Mouse (Mus musculus): Measurements from ENCODE around the gene Gramd1b. TPM values are rescaled to one million over a fixed set of nuclear protein-coding genes. Genes with fewer than 3 reads are reported as not detected.

Gramd1b gene
- polyA plus RNA-seq, 1 experiment from 2014 or later = 4.2 TPM

DNA sequence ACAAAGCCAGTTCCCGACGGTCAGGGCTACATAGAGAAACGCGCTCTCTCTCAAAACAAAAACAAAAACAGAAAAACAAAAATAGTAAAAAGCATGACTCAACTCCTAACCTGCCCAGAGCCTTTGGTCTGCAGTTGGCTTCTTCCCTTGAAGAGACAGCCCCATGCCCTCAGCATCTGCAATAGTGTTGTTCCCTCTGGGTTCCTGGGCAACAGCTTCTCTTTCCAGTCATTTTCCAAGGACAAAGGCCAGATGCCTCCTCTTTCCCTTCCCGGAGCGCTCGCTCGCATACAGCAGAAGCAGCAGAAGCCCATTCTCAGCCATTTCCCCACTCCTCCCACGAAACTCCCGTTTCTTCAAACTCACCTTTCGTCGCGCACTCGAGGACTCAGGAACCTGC, 118.3 kb downstream of the Gramd1b start:
- no peak overlapping the region for H3K27ac ChIP-seq (ENCODE audit: low read length)
- no peaks in the 10 kb centered on the region for H3K27me3 ChIP-seq (ENCODE audit: control insufficient read depth, insufficient read depth, low read depth, low read length)
- no peaks in the 10 kb centered on the region for H3K36me3 ChIP-seq (ENCODE audit: control insufficient read depth, insufficient read depth, low read length)
- H3K9ac ChIP-seq (ENCODE audit: low read length) = no peak overlapping the region
- no peak overlapping the region for H3K4me3 ChIP-seq (ENCODE audit: low read length)
- no peak for ATAC-seq (ENCODE audit: low read depth)
- WGBS = 91% methylated on average over 14 of the region's 14 CpGs
- H3K4me1 ChIP-seq (replicated peaks; ENCODE audit: control insufficient read depth, insufficient read depth, low read length) = no peaks in the 10 kb centered on the region
- no peak overlapping the region for H3K4me2 ChIP-seq (ENCODE audit: low read depth, low read length)
- no peaks in the 10 kb centered on the region for H3K9me3 ChIP-seq (ENCODE audit: control insufficient read depth, low read length)

DNA sequence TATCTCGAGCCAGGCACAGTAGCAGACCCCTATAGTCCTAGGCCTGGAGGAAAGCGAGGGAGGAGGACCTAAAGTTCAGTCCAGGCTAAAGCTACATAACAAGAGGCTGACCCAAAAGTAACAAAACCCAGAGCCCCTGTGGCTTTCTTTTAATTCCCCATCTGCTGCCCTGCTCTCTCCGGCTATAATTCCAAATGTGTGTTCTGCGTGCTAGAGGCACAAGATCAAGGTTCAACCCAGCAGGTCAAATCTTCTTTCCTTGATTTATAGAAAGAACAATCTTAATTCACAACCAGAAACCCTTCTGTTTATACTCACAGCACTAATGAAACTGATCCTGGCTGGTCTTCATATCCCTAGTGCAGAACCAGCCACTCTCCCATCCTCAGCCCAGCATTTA, 118.9 kb downstream of the Gramd1b start:
- Histone ChIP-seq H3K4me2 (ENCODE audit: low read depth, low read length) (no peak overlapping the region), H3K27me3 (ENCODE audit: control insufficient read depth, insufficient read depth, low read depth, low read length) (no peaks in the 10 kb centered on the region), H3K27ac (ENCODE audit: low read length) (no peak overlapping the region), H3K9ac (ENCODE audit: low read length) (no peak overlapping the region), H3K36me3 (ENCODE audit: control insufficient read depth, insufficient read depth, low read length) (no peaks in the 10 kb centered on the region), H3K4me1 (replicated peaks; ENCODE audit: control insufficient read depth, insufficient read depth, low read length) (no peaks in the 10 kb centered on the region), H3K9me3 (ENCODE audit: control insufficient read depth, low read length) (no peaks in the 10 kb centered on the region), H3K4me3 (ENCODE audit: low read length) (no peak overlapping the region)
- ATAC-seq (ENCODE audit: low read depth) = no peak
- 87% methylated on average over 4 of the region's 4 CpGs for WGBS

DNA sequence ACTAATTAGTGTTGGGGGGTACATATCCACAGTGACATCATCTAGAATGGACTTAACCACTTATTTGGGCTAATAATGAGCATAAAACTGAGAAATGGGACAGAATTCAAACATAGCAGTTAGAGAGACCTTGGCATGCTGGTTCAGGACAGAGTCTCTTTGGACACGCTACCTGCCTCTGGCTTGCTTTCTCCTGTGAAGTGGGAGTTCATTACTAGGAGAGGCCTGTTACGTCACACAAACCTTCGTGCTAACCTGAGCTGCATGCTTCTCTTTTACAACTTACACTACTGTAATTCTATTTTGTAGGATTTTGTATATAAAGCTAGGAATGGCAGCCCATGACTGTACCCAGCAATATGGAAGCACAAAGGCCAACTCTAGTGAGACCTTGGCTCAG, 120.3 kb downstream of the Gramd1b start:
- Histone ChIP-seq H3K27ac (ENCODE audit: low read length) (no peak overlapping the region), H3K4me3 (ENCODE audit: low read length) (no peak overlapping the region), H3K36me3 (ENCODE audit: control insufficient read depth, insufficient read depth, low read length) (no peaks in the 10 kb centered on the region), H3K9me3 (ENCODE audit: control insufficient read depth, low read length) (no peaks in the 10 kb centered on the region), H3K9ac (ENCODE audit: low read length) (no peak overlapping the region), H3K4me2 (ENCODE audit: low read depth, low read length) (no peak overlapping the region), H3K27me3 (ENCODE audit: control insufficient read depth, insufficient read depth, low read depth, low read length) (no peaks in the 10 kb centered on the region), H3K4me1 (replicated peaks; ENCODE audit: control insufficient read depth, insufficient read depth, low read length) (no peaks in the 10 kb centered on the region)
- ATAC-seq (ENCODE audit: low read depth) = no peak
- 96% methylated on average over 3 of the region's 3 CpGs for WGBS

DNA sequence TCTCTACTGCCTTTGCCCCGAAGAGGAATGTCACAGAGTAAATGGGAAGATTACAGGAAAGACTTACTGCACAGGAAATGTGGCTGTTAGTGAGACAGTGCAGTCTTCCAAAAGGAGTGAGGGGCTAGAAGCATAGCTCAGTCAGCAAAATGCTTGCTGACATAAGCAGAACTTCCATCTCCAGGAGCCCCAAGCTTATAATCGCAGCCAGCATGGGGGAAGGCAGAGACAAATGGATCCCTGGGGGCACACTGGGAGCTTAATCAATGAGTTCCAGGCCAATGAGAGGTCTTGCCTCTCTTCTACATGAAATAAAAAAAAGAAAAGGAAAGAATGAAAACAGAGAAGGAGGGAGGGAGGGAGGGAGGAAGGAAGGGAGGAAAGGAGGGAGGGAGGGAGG, 122.1 kb downstream of the Gramd1b start:
- no peaks in the 10 kb centered on the region for H3K4me1 ChIP-seq (replicated peaks; ENCODE audit: control insufficient read depth, insufficient read depth, low read length)

DNA sequence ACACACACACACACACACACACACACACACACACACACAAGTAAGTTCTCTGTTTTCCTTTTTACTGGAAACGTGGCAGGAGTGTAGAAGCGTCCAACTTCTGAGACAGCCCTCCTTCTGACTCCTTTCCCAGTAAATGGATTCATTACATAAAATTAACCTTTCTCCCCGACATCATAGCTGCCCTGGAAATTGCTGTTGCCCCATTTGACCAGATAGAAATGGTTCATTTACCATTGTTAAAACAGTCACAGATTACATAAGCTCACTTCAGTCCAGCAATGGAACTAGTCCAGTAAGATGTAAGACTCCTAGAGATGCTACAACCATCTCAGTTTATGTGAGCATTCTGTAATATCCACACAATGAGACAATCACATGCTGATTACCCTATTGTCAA, 122.8 kb downstream of the Gramd1b start:
- H3K4me1 ChIP-seq (replicated peaks; ENCODE audit: control insufficient read depth, insufficient read depth, low read length) = no peaks in the 10 kb centered on the region
- H3K4me2 ChIP-seq (ENCODE audit: low read depth, low read length) = no peak overlapping the region
- peak overlapping the region; percentile 4; the same call in 1 of the 2 replicates for H3K27ac ChIP-seq (ENCODE audit: low read length)
- H3K27me3 ChIP-seq (ENCODE audit: control insufficient read depth, insufficient read depth, low read depth, low read length) = no peaks in the 10 kb centered on the region
- H3K9me3 ChIP-seq (ENCODE audit: control insufficient read depth, low read length) = no peaks in the 10 kb centered on the region
- H3K36me3 ChIP-seq (ENCODE audit: control insufficient read depth, insufficient read depth, low read length) = no peaks in the 10 kb centered on the region
- H3K4me3 ChIP-seq (ENCODE audit: low read length) = no peak overlapping the region
- no peak for ATAC-seq (ENCODE audit: low read depth)
- no peak overlapping the region for H3K9ac ChIP-seq (ENCODE audit: low read length)
- WGBS = 56% methylated on average over 3 of the region's 3 CpGs

More for the DNA sequence above, 122.1 kb downstream of the Gramd1b start:
- H3K4me2 ChIP-seq (ENCODE audit: low read depth, low read length) = no peak overlapping the region
- WGBS = 39% methylated on average over 2 of the region's 2 CpGs
- H3K27ac ChIP-seq (ENCODE audit: low read length) = no peak overlapping the region
- H3K36me3 ChIP-seq (ENCODE audit: control insufficient read depth, insufficient read depth, low read length) = no peaks in the 10 kb centered on the region
- no peak for ATAC-seq (ENCODE audit: low read depth)
- no peak overlapping the region for H3K4me3 ChIP-seq (ENCODE audit: low read length)
- H3K9me3 ChIP-seq (ENCODE audit: control insufficient read depth, low read length) = no peaks in the 10 kb centered on the region
- no peak overlapping the region for H3K9ac ChIP-seq (ENCODE audit: low read length)
- no peaks in the 10 kb centered on the region for H3K27me3 ChIP-seq (ENCODE audit: control insufficient read depth, insufficient read depth, low read depth, low read length)

DNA sequence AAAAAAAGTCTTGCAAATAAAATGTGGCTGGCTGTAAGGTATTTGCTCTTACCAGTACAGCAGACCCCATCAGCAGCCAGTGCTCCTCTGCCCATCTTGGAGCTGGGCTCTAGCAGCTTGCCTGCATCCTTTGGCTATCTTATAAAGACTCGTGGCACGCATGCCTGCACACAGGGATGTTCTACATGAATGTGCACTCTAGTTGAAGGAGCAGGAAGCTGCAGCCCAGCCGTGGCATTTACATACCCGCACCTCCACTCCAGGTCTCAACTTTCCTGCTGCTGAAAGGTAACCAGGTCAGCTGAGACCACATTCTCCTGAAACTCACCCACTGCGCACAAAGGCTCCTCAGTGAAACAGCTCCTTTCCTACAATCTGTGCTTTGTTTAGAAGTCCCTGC, 123.3 kb downstream of the Gramd1b start:
- Histone ChIP-seq H3K4me1 (replicated peaks; ENCODE audit: control insufficient read depth, insufficient read depth, low read length) (no peaks in the 10 kb centered on the region), H3K4me3 (ENCODE audit: low read length) (no peak overlapping the region), H3K9ac (ENCODE audit: low read length) (no peak overlapping the region), H3K27ac (ENCODE audit: low read length) (peak overlapping the region; percentile 4), H3K27me3 (ENCODE audit: control insufficient read depth, insufficient read depth, low read depth, low read length) (no peaks in the 10 kb centered on the region), H3K4me2 (ENCODE audit: low read depth, low read length) (no peak overlapping the region), H3K36me3 (ENCODE audit: control insufficient read depth, insufficient read depth, low read length) (no peaks in the 10 kb centered on the region), H3K9me3 (ENCODE audit: control insufficient read depth, low read length) (no peaks in the 10 kb centered on the region)
- WGBS = 47% methylated on average over 5 of the region's 5 CpGs
- no peak for ATAC-seq (ENCODE audit: low read depth)

DNA sequence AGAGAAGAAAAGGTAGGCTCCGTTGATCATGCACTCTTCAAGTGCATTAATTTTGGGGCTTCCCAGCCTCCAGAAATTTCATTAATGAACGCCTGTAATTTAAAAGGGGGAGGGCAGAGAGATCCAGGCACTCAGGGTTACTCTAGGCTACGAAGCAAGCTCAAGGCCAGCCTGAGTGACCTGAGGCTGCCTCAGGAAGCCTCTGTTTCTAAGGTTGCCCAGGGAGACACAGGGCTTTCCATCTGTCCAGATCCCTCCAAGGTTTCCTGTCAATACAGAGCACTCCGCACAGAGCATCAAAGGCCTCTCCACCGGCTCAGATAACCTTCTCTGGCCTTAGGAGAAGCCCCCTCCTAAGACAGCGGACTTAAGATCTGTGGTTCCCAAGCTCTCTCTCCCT, 125.4 kb downstream of the Gramd1b start:
- Histone ChIP-seq H3K9ac (ENCODE audit: low read length) (no peak overlapping the region), H3K36me3 (ENCODE audit: control insufficient read depth, insufficient read depth, low read length) (no peaks in the 10 kb centered on the region), H3K4me2 (ENCODE audit: low read depth, low read length) (no peak overlapping the region), H3K9me3 (ENCODE audit: control insufficient read depth, low read length) (no peaks in the 10 kb centered on the region), H3K27me3 (ENCODE audit: control insufficient read depth, insufficient read depth, low read depth, low read length) (no peaks in the 10 kb centered on the region), H3K4me3 (ENCODE audit: low read length) (no peak overlapping the region), H3K4me1 (replicated peaks; ENCODE audit: control insufficient read depth, insufficient read depth, low read length) (no peaks in the 10 kb centered on the region), H3K27ac (ENCODE audit: low read length) (no peak overlapping the region)
- no peak for ATAC-seq (ENCODE audit: low read depth)
- WGBS = 49% methylated on average over 6 of the region's 6 CpGs

DNA sequence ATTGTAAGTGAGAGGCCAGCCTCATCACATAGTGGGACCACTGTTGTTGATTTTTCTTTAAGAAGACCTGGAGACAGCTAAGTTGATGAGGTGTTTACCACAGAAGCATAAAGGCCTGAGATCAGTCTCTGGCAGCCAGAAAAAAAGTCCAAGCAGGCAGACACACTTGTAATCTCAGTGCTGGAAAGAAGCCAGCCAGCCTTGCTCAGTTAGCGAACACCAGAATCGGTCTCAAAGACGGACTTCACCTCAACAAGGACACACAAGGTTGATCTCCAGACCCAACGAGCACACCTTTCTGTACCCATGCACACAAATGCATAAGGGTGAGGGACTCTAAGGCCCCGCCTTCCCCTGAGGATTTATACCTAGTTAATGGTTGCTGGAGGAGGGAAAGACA, 125.9 kb downstream of the Gramd1b start:
- WGBS = 46% methylated on average over 5 of the region's 5 CpGs
- no peaks in the 10 kb centered on the region for H3K36me3 ChIP-seq (ENCODE audit: control insufficient read depth, insufficient read depth, low read length)
- H3K27ac ChIP-seq (ENCODE audit: low read length) = no peak overlapping the region

DNA sequence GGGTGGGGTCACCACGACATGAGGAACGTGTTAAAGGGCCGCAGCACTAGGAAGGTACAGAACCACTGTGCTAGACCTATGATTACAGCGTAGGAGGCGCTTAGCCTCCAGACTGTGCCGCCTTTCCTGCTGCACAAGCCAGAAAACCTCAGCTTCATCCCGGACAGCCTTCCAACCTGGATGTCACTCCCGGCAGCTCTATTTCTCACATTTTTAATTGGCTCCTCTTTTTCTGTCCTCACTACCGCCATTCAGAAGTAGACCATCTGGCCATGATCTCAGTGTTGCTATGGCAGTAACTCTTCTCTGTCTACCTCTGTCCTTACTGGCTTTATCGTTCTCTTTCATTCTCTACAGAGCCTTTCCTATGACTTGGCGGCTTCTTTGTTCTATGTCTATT, 126.5 kb downstream of the Gramd1b start:
- H3K36me3 ChIP-seq (ENCODE audit: control insufficient read depth, insufficient read depth, low read length) = no peaks in the 10 kb centered on the region
- H3K9me3 ChIP-seq (ENCODE audit: control insufficient read depth, low read length) = no peaks in the 10 kb centered on the region
- H3K4me1 ChIP-seq (replicated peaks; ENCODE audit: control insufficient read depth, insufficient read depth, low read length) = no peaks in the 10 kb centered on the region
- H3K4me3 ChIP-seq (ENCODE audit: low read length) = no peak overlapping the region
- H3K27ac ChIP-seq (ENCODE audit: low read length) = no peak overlapping the region
- H3K9ac ChIP-seq (ENCODE audit: low read length) = no peak overlapping the region
- WGBS = 84% methylated on average over 11 of the region's 11 CpGs
- H3K27me3 ChIP-seq (ENCODE audit: control insufficient read depth, insufficient read depth, low read depth, low read length) = no peaks in the 10 kb centered on the region
- no peak overlapping the region for H3K4me2 ChIP-seq (ENCODE audit: low read depth, low read length)
- no peak for ATAC-seq (ENCODE audit: low read depth)

More for the DNA sequence above, 125.9 kb downstream of the Gramd1b start:
- Histone ChIP-seq H3K4me3 (ENCODE audit: low read length) (no peak overlapping the region), H3K4me2 (ENCODE audit: low read depth, low read length) (no peak overlapping the region), H3K9ac (ENCODE audit: low read length) (no peak overlapping the region), H3K27me3 (ENCODE audit: control insufficient read depth, insufficient read depth, low read depth, low read length) (no peaks in the 10 kb centered on the region), H3K9me3 (ENCODE audit: control insufficient read depth, low read length) (no peaks in the 10 kb centered on the region), H3K4me1 (replicated peaks; ENCODE audit: control insufficient read depth, insufficient read depth, low read length) (no peaks in the 10 kb centered on the region)
- no peak for ATAC-seq (ENCODE audit: low read depth)

DNA sequence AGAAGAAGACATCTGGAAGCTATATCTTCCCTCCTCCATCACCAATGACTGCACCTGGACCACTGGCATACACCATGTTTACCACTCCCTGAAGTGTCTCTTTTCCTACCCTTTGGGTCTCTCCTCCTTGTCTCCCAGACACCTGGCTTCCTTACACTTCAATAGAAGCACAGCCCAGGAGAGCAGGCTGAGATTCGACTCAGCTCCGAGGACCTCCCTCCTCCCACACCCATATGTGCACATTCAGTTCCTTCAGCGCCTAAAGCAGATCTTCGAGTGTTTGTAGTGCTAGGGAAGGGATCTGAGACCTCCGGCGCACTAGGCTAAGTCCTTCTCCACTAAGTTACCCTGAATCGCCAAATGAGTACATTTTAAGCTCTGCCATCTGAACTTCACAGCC, 127.4 kb downstream of the Gramd1b start:
- H3K27me3 ChIP-seq (ENCODE audit: control insufficient read depth, insufficient read depth, low read depth, low read length) = no peaks in the 10 kb centered on the region
- no peak overlapping the region for H3K4me2 ChIP-seq (ENCODE audit: low read depth, low read length)
- ATAC-seq (ENCODE audit: low read depth) = no peak; the same call in 1 of the 2 replicates
- H3K9me3 ChIP-seq (ENCODE audit: control insufficient read depth, low read length) = no peaks in the 10 kb centered on the region
- no peak overlapping the region for H3K27ac ChIP-seq (ENCODE audit: low read length)
- no peak overlapping the region for H3K9ac ChIP-seq (ENCODE audit: low read length)
- 51% methylated on average over 7 of the region's 7 CpGs for WGBS
- no peaks in the 10 kb centered on the region for H3K36me3 ChIP-seq (ENCODE audit: control insufficient read depth, insufficient read depth, low read length)
- H3K4me3 ChIP-seq (ENCODE audit: low read length) = no peak overlapping the region
- no peaks in the 10 kb centered on the region for H3K4me1 ChIP-seq (replicated peaks; ENCODE audit: control insufficient read depth, insufficient read depth, low read length)

Measured in lung, embryonic 16.5 days (tissue).